Comparison of ENCODE assay signal across 24 mouse cellular contexts in the genomic region with DNA sequence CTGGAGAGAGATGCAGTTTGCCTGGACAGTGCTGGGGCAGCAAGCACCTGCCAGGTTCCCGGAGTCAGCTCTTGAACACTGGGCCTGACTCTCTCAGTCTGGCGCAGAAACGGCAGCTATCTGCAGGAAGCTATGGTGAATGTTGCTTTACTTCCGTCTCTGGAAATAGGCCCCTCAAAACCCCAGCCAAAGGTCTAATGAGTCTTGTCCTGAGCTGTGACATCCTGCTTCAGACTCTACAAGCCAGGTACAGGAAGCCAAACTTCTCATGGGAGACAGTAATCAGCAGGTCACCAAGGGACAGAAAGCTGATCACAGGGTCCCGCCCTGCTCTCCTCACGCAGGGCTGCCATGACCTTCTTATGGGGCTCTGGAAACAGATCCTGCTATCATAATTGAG.
DNase-seq lines count a peak whose midpoint lies in the region; ATAC-seq and TF ChIP-seq lines count a peak whose summit lies in the region.
"Had no signal": no experiment of that assay in that cellular context is flagged by ENCODE, and none has a peak within 500 bp of the region (broad histone marks: within the 10 kb centered on the region; RNA-seq: fewer than 3 reads in every experiment).

No protein-coding gene starts in this region.

- H3K36me3 ChIP-seq in heart, embryonic 12.5 days = no peaks in the 10 kb centered on the region
- no peaks in the 10 kb centered on the region for H3K36me3 ChIP-seq in midbrain, embryonic 15.5 days (replicated peaks)
- no peaks in the 10 kb centered on the region for H3K36me3 ChIP-seq in midbrain, postnatal 0 days (ENCODE audit: insufficient read depth, low read length)
- H3K36me3 ChIP-seq: embryonic facial prominence, embryonic 12.5 days; embryonic facial prominence, embryonic 15.5 days had no signal

- H3K4me3 ChIP-seq in gastrocnemius, adult 2 months = no peak overlapping the region
- H3K4me3 ChIP-seq in heart, embryonic 12.5 days = no peak overlapping the region
- H3K4me3 ChIP-seq in midbrain, embryonic 15.5 days = no peak overlapping the region
- no peak overlapping the region for H3K4me3 ChIP-seq in midbrain, postnatal 0 days (ENCODE audit: low read depth, low read length)
- H3K4me3 ChIP-seq: embryonic facial prominence, embryonic 12.5 days; embryonic facial prominence, embryonic 15.5 days had no signal

- ATAC-seq in heart, embryonic 12.5 days (ENCODE audit: insufficient number of reproducible peaks, low FRiP score) = no peak
- 0 out of 2 replicates have a peak, but pooled peaks have one; percentile 15 for ATAC-seq in midbrain, embryonic 15.5 days (replicated peaks)
- no peak for ATAC-seq in midbrain, postnatal 0 days (ENCODE audit: low FRiP score)
- ATAC-seq: activated CD4-positive, CD25-positive, alpha-beta regulatory T cell, adult 4 months; forebrain, embryonic 14.5 days; forebrain, postnatal 0 days; hindbrain, postnatal 0 days; inflammation-experienced regulatory T-cells, adult 6 months; intestine, embryonic 16.5 days had no signal

- H3K27me3 ChIP-seq in heart, embryonic 12.5 days (replicated peaks) = no peaks in the 10 kb centered on the region
- H3K27me3 ChIP-seq in midbrain, embryonic 15.5 days (replicated peaks) = no peaks in the 10 kb centered on the region
- no peaks in the 10 kb centered on the region for H3K27me3 ChIP-seq in midbrain, postnatal 0 days (ENCODE audit: insufficient read depth, low read length)
- H3K27me3 ChIP-seq: embryonic facial prominence, embryonic 12.5 days; embryonic facial prominence, embryonic 15.5 days had no signal

- intact Hi-C loops in gastrocnemius, adult 2 months (cut with DNase I) = loop anchor here (5.0 kb wide), 1 partner anchor 45 kb away; no protein-coding TSS in a partner anchor
- intact Hi-C loops in gastrocnemius, postnatal 14 days (cut with DNase I; ENCODE audit: low total_unique reads) = no loop called here
- intact Hi-C loops in heart, postnatal 25 days (cut with DNase I) = loop anchor here (5.0 kb wide), 1 partner anchor 45 kb away; no protein-coding TSS in a partner anchor

- TF ChIP-seq CTCF in gastrocnemius, adult 2 months (IDR thresholded peaks at IDR 0.05) = no peak
- TF ChIP-seq CTCF in midbrain, postnatal 0 days (IDR thresholded peaks at IDR 0.05) = no peak

- H3K9ac ChIP-seq in heart, embryonic 12.5 days = no peak overlapping the region
- no peak overlapping the region for H3K9ac ChIP-seq in midbrain, embryonic 15.5 days
- no peak overlapping the region for H3K9ac ChIP-seq in midbrain, postnatal 0 days (replicated peaks; ENCODE audit: low read length, poor library complexity, severe bottlenecking)
- H3K9ac ChIP-seq: embryonic facial prominence, embryonic 12.5 days; embryonic facial prominence, embryonic 15.5 days; forebrain, postnatal 0 days; hindbrain, embryonic 14.5 days had no signal

- H3K27ac ChIP-seq in gastrocnemius, adult 2 months = peak overlapping the region; percentile 73
- H3K27ac ChIP-seq in heart, embryonic 12.5 days (ENCODE audit: poor library complexity, severe bottlenecking) = no peak overlapping the region
- no peak overlapping the region for H3K27ac ChIP-seq in midbrain, embryonic 15.5 days
- H3K27ac ChIP-seq in midbrain, postnatal 0 days (ENCODE audit: low read depth, low read length) = no peak overlapping the region
- H3K27ac ChIP-seq: embryonic facial prominence, embryonic 12.5 days; embryonic facial prominence, embryonic 15.5 days; hindbrain, embryonic 14.5 days; hindbrain, postnatal 0 days had no signal

- no peak overlapping the region for H3K4me2 ChIP-seq in heart, embryonic 12.5 days
- no peak overlapping the region for H3K4me2 ChIP-seq in midbrain, embryonic 15.5 days
- no peak overlapping the region for H3K4me2 ChIP-seq in midbrain, postnatal 0 days (ENCODE audit: low read depth, low read length, poor library complexity, severe bottlenecking)
- H3K4me2 ChIP-seq: embryonic facial prominence, embryonic 12.5 days; embryonic facial prominence, embryonic 15.5 days; hindbrain, embryonic 14.5 days had no signal

- DNase-seq in gastrocnemius, adult 2 months = peak; percentile 20
- no peak for DNase-seq in gastrocnemius, postnatal 14 days
- DNase-seq in heart, adult 18-20 months = peak; percentile 40 to 74
- no peak for DNase-seq in midbrain, postnatal 0 days (ENCODE audit: low spot score)
- peak; percentile 19 for DNase-seq in heart, postnatal 25 days (ENCODE audit: low spot score)
- DNase-seq in adrenal gland, postnatal 10 days = no peak
- DNase-seq: adrenal gland, adult 8-10 months; adrenal gland, postnatal 36 days; cerebellum, adult 11 months; cerebellum, adult 2 months; cerebellum, adult 9-11 months; cerebellum, postnatal 25 days; forebrain, postnatal 0 days; kidney, adult 18-20 months had no signal

- WGBS in heart, embryonic 12.5 days = 68% methylated on average over 6 of the region's 6 CpGs
- 92% methylated on average over 6 of the region's 6 CpGs for WGBS in midbrain, embryonic 15.5 days
- 95% methylated on average over 6 of the region's 6 CpGs for WGBS in midbrain, postnatal 0 days

- H3K9me3 ChIP-seq in heart, embryonic 12.5 days (replicated peaks) = no peaks in the 10 kb centered on the region
- H3K9me3 ChIP-seq in midbrain, embryonic 15.5 days = no peaks in the 10 kb centered on the region
- no peaks in the 10 kb centered on the region for H3K9me3 ChIP-seq in midbrain, postnatal 0 days (ENCODE audit: low read length)
- H3K9me3 ChIP-seq: embryonic facial prominence, embryonic 12.5 days; embryonic facial prominence, embryonic 15.5 days had no signal

- H3K4me1 ChIP-seq in heart, embryonic 12.5 days (replicated peaks) = peaks cover 29% of the 10 kb centered on the region
- H3K4me1 ChIP-seq in midbrain, embryonic 15.5 days = no peaks in the 10 kb centered on the region
- no peaks in the 10 kb centered on the region for H3K4me1 ChIP-seq in midbrain, postnatal 0 days (ENCODE audit: insufficient read depth, low read length)
- H3K4me1 ChIP-seq: embryonic facial prominence, embryonic 12.5 days; embryonic facial prominence, embryonic 15.5 days had no signal

Comparison
In these comparisons a context has a peak if more than half of its experiments do, and no peak if none do; other contexts are left out.
1. DNase-seq: peak in gastrocnemius, adult 2 months (single experiment), heart, adult 18-20 months (2 of 2) and heart, postnatal 25 days (single experiment); none in gastrocnemius, postnatal 14 days (single experiment), midbrain, postnatal 0 days (single experiment) and adrenal gland, postnatal 10 days (single experiment).